Mouse (Mus musculus) 3134 (cell line): Measurements from ENCODE around the gene Rab4a.

Experiments used
- DNase-seq: peaks from one replicate; pipeline ENCODE4 v3.0.0-alpha.2; 2011; ENCODE audit warnings: low spot score; ENCODE audit not compliant: insufficient read length; ENCODE audit errors: extremely low read depth

Rab4a gene

DNA sequence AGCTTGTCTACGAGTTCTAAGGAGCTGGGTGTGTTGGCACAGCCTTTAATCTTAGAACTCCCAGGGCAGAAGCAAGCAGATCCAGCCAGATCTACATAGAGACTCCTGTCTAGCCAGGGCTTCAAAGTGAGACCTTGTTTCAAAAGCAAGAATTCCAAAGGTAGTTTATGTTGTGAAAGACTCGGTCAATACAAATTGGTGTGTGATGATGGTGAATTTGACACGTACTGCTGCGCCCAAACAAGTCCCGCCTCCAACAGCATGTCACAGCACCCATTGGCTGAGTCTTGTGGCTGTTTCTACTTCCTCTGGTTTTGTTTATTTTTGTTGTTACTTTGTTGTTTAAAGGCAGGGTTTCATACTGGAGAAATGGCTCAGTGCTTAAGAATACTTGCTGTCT is 6.4 kb downstream of the Rab4a start:
- DNase-seq, result no peak

DNA sequence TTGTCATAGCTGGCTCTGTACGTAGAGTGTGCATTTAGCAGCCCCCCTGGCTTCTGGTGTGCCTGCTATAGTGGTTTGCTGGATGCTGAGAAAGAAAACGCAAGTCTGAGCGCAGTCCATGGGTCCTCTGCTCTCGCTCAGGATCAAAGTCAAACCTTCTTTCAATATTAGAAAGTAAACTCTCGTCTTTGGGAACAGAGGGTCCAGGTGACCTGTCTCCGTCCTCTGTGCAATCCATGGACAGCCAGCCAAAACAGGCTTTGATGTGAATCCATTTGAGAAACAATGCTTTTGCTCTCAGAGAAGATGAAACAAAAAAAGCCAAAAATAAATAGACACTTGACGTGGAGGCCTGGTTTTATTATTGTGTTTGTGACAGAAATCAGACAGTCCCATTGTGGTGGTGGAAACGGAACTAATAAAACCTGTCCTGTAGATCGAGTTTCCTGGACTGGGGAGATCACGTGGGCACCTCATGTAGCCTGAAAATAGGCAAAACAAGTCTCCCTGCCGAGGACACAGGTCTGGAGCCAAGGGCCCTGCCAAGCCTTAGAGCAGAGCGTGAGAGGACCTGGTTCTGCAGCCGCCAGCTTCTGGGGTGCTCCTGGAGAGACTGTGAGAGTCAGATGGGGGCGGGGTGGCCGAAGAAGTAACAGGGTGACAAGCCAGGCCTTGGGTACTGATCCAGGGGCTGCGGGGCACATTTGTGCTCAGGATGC is 7.5 kb downstream of the Rab4a start:
- no peak for DNase-seq

DNA sequence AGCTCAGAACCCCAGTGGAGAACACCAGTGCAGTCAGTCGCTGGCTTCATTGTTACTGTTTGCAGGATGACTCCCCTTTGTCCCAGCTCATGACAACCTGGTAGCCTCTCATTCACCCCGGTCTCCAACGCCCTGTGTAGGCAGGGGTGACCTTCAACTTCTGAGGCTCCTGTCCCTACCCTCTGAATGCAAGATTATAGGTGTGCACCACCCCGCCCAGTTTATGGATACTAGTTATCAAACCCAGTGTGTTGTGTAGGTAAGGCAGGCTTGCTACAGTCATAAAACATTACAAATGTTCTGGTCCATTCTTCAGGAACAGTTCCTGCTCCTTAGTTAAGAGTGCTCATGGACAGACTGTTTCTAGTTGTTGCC is 8.1 kb downstream of the Rab4a start:
- no peak for DNase-seq

DNA sequence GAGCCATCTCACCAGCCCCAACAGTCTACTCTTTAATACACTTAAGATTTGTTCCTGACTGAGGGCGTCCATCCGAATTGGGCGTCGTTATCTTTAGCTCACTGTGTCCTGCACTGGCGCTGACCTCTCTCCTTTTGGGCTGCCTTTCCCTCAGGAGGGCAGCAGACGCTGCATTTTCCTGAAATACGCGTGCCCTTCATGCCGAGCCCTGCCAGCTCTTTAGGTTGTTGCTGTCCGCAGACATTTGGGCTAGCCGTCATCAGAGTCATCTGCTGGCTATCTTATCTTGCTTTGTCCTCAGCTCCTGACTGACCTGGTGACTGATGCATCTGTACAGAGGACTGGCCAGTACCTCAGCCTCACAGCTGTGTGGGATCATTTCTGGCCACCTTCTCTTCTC is 9.5 kb downstream of the Rab4a start:
- DNase-seq, result no peak

DNA sequence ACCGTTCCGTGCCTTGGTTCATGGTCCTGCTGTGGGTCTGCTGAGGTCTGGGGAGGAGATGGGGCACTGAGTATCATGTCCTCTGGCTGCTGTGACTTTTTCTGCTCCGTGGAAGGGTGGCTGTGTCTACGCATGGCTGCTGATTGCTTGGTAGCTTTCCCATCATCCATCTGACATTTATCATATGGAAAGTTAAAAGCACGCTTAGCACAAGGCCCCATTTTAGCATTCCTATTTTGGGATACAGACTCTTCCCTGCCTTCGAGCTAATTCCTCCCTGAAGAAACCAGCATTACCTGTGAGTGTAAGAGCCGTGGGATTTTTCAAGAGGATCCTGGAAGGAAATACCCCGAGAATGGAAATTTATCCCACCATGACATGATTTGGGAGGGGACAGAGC is 11.2 kb downstream of the Rab4a start:
- no peak for DNase-seq

DNA sequence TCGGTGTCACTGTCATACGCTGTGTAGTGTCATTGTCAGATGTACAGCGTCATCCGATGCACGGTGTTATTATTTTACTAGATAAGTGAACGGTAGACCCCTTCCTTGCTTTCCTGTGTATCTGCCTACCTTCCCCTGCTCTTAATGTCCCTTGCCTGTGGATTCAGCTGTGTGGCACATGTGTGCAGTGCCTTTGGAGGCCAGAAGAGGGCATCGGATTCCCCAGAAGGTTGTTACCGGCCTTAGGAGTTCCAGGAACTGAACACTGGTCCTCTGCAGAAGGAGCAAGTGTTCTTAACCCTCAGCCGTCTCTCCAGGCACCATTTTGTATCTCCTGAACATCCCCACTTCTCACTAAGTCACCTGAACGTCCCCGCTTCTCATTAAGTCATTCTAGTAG is 12.0 kb downstream of the Rab4a start:
- DNase-seq, result no peak

DNA sequence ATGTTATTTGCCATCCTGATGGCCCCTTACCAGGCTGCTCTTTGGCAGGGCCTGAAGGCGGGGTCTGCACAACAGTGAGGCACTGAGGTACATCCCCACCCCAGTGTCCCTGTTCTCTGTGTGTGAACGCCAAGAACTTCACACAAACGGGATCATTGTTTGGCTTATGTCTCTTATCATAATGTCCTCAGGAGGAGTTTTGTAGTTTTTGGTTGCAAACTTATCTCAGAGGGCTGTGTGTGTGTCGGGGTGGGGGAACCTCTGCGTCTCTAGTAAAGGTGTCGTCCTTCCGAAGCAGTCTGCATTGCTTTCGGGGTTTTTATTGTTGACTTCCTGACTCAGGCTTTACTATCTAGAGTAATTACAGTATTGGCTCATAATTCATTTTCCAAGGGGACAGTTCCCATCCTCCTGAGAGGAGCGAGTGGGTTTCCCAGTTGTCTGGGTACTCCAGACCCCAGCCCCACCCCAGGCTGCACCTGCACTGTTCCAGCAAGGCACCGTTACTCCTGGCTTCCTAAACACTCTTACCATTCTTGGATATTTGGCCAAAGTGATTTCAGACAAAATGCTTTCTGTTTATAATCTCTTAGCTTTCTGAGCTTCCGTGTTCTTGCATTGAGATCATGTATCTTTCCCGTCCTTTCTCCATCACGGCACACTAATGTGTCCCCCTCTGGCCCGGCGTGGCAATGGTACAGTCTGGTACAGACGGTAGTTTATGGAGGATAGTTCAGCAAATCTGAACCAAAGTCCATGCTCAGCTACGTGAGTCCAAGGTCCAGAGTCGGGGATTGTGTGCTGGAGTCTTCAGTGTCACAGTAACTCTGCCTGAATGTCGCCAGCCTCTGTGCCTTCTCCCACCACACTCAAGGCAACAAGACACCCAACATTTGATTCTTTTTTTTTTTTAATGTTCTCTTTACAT is 14.2 kb downstream of the Rab4a start:
- DNase-seq, result no peak

DNA sequence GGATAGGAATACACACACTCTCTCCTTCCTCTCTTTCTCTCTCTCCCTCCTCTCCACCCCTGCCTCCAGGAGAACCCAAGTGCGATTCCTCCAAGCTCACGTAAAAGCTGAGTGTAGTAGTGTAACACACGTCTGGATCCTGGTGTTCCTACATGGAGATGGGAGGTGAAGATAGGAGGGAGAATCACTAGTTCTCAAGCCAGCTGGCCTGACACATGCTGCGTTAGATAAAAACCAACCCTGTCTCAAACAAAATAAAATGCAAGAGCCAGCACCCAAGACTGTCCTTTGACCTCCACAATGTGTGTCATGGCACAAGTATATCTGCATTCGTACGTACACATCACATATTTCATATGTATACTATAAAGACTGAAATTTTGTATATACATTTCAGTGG is 15.0 kb downstream of the Rab4a start:
- DNase-seq, result no peak

DNA sequence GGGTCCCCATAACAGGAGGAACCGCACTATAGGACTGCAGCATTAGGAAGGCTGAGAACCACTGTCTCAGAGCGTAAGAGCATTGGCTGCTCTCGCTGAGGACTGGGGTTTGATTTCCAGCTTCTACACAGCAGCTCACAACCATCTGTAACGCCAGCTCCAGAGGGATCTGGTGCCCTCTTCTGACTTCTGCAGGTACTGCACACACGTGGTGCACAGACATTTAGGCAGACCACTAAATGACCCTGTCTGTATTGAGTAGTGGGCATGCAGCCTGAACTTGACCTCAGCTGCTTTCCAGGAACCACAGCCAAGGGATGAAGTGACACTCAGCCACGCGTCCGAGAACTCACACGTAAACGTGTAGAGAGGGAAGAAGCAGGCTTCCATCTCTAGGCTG is 17.3 kb downstream of the Rab4a start:
- no peak for DNase-seq

DNA sequence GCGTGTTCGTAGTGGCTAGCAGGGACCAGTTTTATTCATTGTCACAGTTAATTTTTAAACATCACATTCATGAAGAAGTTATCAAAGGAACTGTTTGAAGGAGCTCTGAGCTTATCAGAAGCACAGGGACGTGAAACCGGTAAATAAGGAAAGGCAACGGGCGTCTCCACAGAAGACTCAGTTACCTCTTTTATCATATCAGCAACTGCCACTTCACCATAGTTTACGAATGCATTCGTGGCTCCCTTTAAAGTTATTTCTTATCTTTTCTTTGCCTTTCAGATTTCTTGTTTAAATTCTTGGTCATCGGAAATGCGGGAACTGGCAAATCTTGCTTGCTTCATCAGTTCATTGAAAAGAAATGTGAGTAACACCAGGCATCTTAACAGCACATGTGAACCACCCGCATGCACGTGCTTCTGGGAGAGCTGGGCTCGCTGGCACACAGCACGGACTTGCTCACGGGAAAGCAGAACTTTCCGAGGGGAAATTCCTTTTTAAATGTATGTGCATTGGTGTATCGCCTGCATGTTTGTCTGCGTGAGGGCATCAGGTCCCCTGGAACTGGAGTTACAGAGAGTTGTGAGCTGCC is 17.8 kb downstream of the Rab4a start:
- no peak for DNase-seq

DNA sequence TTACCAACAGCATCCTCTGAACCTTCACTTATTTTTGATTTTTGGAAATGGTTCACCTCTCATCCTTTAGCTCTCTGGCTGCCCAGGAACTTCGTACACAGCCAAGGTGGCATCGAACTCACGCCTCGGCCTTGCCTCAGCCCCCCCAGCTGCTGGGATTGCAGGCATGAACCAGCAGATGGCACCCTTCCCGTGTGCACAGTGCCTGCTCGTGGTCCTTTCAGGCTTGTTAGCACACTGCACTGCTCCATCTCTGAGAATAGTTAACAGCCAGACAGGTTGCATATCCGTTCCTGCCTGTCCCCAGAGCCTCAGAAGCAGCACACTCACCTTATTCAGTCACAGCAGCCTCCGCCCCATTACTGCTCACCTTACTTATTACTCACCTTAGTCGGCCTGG is 20.2 kb downstream of the Rab4a start:
- DNase-seq, result no peak

DNA sequence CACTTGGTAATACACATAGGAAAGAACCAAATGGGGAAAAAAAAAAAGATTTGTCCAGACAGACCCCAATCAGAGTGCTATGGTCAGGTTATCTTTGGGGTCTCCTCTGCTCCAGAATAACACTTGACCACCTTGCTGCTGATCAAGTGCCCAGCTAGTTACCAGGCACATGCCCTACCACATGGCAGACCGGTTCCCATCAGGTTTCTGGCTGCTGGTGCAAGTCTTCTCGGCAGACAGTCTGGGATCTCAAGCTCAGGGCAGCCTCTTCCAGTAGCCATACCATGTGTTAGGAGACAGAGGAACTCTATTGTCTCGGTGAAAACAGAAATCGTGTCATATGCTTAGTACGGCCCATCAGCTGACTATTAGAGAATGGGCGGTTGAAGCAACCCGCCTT is 21.0 kb downstream of the Rab4a start:
- no peak for DNase-seq

DNA sequence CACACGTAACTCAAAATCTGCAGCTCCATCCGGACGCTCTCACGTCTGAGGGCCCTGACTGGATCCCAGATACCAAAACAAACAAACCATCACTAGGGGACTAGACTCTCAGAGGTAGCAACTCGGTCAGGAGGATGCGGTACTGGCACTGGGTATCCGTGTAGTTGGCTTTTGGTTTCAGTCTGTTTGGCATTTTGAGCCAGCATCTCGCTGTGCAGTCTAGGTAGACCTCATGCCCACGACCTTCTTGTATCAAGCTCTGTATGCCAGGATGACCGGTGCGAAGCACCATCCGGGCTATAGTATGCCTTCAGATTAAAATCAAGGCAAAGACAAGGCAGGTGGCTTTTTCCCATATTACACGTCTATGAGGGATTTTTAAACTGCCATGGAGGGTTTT is 21.7 kb downstream of the Rab4a start:
- DNase-seq, result no peak

DNA sequence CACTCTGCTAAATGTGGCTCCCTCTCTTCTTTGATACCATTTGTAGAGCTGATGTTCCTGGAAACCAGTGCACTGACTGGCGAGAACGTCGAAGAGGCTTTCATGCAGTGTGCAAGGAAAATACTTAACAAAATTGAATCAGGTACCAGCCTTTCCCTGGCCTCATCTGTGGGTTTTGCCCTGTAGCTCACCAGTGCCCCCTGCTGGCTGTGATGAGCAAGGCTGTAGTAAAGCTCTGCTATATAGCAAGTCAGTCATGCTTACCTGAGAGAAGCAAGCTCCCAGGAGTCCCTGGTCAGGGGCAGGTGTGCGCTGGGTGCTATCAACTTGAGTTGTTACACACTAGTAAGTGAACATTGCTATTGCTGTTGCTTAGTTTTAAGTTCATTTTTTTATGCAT is 27.0 kb downstream of the Rab4a start:
- no peak for DNase-seq

DNA sequence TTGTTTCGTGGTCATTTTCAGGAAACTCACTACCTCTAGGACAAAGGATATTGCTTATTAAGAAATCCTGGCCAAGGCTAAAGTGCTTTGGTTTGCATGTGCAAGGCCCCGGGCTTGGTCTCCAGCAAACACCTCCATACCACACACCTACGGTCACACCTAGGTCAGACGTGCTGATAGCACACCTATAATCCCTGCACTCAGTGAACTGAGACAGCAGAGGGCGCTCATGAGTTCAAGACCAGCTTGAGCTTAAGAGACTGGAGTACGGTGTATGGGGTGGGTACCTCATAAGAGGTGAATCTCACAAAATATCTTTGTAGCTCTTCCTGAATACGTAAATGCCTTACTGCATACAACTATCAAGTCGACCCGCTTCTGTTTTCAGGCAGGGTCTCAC is 29.7 kb downstream of the Rab4a start:
- no peak for DNase-seq

DNA sequence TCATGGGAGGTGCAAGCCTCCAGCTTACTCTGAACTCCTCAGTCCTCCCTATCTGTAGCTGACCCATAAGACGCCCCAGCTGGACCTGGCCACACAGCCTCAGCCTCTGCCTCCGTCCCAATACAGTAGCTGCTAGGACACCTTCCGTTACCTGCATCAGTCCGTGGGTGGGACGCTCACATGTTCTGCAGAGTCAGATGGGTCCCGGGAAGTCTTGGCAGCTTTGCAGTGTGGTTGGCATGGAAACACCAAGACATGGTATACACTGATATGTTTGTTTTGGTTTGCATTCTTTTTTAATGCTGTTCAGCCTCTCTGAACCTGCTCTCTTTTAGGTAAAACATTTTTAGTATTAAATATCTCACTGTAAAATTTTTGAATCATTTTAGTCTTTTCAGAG is 30.6 kb downstream of the Rab4a start:
- no peak for DNase-seq

DNA sequence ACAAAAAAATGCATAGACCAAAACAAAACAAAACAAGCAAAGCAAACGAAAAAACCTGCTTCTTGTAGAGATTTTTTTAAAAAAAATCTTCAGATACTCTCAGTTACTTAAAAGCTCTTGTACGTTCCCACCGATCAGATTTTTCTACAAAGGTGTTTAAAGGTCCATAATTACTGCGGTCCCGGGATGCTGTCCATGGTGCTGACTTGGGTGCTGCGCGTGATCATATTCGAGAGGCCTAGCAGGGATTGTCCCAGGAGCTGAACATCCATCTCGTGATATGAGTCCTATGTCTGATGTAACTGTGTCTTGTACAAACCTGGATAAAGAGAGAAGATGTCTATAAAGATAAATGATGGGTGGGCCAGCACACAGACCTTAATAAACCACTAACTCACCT is 32.7 kb downstream of the Rab4a start:
- no peak for DNase-seq

DNA sequence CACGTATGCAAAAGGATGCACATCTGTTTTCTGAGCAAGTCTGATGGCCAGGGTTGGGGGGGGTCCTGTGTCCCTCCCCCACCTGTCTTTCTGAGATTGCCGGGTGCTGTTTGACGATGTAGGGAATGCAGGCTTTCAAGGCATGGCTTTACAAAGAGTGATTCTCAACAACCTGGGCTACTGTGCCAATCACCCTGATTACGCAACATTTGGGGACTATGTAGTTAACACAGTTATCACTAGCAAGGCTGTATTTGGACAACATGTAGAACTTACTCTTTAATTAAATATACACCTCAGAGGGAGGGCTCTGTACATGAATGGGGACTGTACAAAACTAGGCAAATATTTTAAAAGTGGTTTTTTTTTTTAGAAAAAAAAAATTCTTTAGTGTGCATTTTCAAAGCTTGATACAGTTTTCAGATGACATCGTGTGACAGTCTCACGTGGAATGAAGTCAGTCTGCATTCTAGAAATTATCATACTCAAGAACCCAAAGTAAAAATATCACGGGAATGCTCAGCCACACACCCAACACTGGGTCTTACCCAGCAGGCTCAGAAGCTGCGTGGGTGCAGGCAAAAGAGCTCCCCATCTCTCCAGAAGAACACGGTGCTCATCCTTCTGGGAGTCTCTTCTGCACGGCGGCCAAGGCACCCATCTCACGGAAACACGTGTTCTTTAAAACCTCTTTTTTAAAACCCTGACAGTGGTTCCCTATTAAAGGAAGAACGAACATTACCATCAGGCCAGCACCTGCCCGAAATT is 35.0 kb downstream of the Rab4a start:
- DNase-seq, result no peak

DNA sequence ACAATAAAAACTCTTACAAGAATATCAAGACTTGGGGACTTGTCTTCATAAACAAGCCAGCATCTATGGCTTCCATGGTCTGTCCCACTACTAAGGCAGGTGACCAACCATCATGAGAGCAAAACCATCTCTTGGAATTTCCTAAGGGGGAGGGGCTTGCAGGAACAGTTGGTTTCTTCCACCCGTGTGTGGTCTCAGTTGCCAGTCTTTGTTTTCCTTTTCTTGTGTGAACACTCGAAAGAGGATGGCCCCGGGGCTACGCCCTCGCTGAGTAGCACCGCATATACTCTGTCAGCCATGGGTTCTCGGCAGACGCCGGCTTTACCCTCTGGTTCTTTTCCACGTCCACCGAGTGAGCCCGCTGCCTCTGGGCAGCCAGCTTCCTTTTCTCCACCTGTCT is 36.3 kb downstream of the Rab4a start:
- DNase-seq, result no peak

DNA sequence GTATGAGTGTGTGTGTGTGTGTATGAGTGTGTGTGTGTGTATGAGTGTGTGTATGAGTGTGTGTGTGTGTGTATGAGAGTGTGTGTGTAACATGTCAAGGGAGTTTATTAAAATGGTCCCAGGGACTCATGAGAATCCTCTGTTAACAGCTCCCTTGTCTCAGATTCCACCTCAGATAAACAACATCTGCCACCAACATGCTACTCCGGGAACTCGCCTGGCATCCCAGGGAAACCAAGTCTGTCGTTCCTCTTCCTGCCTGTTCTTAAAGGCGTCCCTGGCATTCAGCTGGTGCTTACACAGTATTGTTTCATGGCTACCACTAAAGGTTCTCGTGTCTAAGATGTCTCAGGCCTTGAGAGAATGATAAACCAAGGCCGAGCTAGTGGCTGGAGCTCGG is 38.6 kb downstream of the Rab4a start:
- DNase-seq, result no peak

DNA sequence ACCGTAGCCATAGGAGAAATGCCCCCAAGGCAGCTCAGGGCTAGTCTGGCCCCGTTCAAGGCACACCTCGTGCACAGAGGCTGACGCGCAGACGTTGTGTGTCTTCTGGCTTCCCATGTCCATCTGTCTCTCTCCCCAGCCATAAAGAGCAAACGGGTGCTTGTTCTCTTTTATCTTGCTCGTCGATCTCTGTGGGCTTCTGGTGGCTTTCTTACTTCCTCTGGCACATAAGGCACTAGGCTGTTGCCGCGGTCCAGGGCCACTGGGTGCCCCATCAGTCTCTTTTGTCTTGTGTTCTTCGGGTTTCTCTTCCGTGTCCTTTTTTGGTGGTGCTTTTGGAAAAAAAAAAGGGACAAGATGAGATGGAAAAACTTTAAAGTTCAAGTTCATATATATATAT is 39.3 kb downstream of the Rab4a start:
- DNase-seq, result no peak
